Mouse (Mus musculus) skeletal muscle tissue, adult 2 months (tissue): ENCODE results near the gene Hoxa10.

Source experiments
- DNase-seq: peaks from one replicate; pipeline ENCODE4 v3.0.0-alpha.2; 2012; ENCODE audit warnings: low read depth, low spot score

Gene Hoxa10

DNA sequence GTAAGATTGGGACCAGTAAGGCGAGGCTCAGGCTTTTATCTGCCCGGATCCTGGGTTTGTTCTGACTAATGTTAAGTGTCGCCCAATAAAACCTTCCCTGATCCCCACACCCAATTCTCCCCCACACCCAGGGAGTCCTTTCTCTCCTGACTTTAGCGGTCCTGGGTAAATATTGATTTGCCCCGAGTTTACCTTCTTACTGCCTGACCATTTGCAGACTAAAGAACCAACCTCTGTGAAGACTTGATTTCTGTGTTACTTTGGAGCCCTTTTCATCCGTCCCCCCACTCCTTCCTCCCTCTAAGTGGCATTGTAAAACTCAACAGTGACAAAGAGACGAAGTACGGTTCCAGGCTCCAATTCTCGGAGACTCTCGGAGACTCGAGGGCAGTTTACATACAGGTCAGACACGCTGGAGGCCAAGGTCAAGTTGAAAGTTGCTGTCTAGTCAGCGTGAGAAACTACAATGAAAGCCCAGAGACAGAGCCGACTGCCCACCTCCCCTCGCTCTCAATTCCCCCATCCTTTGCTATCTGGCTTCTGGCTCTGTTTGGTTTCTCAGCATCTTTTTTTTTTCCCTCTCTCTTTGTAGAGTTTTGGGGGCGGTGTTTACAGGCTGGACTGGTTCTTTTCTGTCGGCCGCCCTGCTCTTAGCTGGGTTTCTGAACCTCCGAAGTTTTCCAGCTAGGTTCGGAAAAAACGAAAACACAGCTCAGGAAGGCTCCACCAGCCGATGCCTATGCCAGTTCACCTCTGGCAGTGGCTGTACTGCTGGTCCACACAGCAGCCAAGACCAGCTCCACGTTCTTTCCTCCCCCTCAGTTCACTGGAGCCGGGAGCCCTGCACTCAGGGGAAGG is 22.0 kb upstream of the Hoxa10 start:
- DNase-seq, result no peak

DNA sequence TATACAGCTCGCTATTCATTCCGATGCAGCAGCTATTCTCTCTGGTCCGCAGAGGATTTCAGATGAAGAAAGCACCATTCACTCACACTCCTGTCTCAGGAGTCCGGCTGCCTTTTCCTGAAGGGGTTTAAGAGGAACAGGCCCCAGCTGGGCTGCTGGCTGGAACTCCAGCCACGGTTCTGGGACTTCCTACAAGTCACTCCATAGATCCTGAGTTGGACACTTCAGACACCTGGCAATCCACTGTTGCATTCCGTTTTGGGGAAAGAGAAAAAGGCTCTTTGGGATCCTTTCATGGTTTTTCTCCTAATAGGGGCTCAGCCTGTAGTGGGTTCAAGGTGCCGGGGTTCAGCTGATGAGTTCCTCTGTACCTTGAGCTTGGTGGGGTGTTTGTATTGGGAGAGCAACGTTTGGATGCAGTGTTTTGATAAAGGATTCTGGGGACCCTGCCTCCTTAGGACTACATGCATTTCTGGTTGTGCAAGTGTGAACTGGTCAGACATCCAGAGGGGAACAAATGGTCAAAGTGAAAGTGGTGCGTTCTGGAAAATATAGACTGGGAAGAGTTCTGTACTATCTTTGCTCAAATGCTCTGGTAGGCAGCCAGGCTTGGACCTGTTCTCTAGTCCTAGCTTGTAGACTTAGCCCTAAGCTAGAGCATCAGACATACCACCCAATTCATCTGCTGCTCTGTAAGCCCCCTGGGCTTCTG is 21.3 kb upstream of the Hoxa10 start:
- DNase-seq, result no peak

DNA sequence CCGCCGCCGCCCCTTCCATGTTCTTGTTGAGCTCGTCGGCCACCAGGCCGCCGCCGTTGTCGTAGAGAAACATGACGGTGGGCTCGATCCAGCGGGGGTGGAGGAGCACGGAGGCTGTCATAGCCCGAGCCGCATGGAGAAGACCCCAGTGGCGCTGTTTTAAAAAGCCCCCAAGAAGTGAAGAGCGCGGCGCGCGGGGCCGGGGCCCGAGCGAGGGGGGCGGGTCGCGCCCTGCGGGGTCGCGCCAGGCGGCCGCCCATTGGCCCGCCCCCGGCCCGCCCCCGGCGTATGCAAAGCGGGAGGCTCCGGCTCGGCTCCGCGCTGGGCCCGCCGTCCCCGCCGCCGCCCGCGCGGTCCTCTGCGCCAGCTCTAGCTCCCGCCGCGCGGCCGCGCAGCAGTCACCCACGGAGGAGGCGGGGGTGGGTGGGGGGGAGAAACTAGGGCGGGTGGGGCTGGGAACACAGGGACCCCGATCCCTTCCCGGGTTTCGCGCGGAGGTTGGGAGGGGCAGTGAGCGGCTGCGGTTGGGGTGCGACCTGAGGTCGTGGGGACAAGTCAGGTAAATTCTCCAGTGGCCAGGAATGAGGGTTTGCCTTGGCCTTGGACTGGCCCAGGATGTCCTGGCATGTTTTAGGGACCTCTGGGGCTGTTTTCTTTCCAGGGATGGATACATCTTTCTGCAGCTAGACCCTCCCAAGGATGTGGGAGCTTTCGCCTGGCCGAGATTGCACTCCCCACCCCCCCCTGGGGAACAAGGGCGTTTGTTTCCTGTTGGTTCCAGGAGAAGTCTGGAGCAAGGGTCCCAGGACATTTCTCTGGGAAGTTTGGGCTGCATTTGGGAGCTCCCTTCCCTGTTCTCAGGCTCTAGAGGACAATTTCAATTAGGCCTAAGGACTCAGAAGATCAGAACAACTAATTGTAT is 20.3 kb upstream of the Hoxa10 start, which contains the start of gene Hoxa13:
Gene Hoxa13, minus strand, starts transcription at position 227 of the 922 bp plus-strand sequence.
- DNase-seq, result no peak

DNA sequence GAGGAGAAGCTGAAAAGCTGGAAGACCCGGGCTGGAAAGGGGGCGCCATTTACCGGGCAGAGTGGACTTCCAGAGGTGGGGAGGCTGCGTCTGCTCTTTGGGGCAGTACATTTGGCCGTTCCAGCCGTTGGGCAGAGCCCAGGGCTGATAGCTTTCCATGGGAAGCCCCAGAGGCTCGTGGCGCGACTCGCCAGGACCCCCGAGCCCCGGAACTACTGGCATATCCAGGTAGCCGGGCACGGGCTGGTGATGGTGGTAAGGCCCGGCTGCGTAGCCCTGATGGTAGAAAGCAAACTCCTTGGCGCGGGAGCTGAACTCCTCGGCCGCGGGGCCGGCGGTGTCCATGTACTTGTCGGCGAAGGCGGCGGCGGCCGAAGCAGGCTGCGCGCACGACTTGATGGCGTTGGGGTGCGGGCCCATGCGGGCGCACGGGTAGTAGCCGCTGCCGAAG is 19.2 kb upstream of the Hoxa10 start:
- DNase-seq, result no peak

- no peak for DNase-seq
These were observed 18.6 kb upstream of the Hoxa10 start for GRCm38 (mm10) chr6:52259081-52259790.

- peak; percentile 64 for DNase-seq
These were observed 16.3 kb upstream of the Hoxa10 start for GRCm38 (mm10) chr6:52256956-52257355.

GRCm38 (mm10) chr6:52253511-52254500 is 13.2 kb upstream of the Hoxa10 start:
- DNase-seq, result no peak

- DNase-seq, result no peak
These were observed 12.2 kb upstream of the Hoxa10 start for GRCm38 (mm10) chr6:52252775-52253376.

DNA sequence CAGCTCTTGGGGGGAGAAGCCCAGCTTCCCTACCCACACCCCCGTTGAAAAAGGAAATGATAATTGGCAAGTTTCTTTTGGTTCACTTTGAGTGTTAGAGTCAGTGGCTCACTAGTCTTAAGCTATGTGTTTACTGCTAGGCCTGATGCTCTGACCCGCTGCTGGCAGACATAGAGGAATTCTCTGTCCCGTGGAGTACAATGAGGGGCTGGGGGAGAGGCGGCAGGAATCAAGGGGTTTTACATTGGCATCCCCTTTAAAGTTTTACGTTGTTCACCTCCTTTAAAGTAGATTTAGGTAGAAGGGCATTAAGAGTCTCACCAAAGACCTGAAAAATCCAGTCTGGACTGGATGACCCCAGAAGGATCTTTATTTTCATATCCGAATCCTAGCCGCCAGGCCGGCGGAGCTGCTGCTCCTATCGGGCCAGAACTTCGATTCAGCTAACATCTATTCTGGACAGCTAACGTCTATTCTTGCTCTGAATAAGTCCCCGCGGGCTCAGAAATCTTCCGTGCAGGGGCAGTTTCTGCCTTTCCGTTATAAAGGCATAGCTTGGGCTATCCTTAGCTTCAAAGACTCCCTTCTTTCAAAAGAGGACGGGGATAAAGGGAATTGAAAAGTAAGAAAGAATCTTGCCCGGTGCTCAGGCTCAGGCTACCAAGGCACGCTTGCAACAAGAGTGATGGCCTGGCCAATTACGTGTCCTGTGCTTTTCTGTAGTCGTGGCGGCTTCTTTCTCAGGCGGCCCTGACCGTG is 11.5 kb upstream of the Hoxa10 start:
- no peak for DNase-seq

- no peak for DNase-seq
These were observed 10.7 kb upstream of the Hoxa10 start for GRCm38 (mm10) chr6:52251177-52251879.

DNA sequence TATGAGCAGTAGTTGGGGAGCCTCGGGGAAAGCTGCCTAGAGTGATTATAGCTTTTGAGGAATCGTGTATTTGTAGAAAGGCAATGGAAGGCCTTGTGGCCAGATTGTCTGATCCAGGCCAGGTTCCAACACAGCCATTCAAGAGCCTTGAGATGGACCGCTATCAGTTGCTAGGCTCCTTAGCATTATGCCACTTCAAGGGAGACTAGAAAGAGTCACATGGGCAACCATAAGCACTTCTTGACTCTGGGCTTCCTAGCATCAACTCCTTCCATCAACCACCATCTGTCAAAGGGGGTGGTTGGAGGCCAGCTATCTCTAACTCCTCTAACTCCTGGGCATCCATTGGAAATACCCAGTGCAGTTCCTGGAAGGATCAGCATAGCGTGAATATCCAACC is 9.2 kb upstream of the Hoxa10 start:
- DNase-seq, result no peak

- DNase-seq, result no peak
These were observed 8.7 kb upstream of the Hoxa10 start for GRCm38 (mm10) chr6:52249415-52249738.

DNA sequence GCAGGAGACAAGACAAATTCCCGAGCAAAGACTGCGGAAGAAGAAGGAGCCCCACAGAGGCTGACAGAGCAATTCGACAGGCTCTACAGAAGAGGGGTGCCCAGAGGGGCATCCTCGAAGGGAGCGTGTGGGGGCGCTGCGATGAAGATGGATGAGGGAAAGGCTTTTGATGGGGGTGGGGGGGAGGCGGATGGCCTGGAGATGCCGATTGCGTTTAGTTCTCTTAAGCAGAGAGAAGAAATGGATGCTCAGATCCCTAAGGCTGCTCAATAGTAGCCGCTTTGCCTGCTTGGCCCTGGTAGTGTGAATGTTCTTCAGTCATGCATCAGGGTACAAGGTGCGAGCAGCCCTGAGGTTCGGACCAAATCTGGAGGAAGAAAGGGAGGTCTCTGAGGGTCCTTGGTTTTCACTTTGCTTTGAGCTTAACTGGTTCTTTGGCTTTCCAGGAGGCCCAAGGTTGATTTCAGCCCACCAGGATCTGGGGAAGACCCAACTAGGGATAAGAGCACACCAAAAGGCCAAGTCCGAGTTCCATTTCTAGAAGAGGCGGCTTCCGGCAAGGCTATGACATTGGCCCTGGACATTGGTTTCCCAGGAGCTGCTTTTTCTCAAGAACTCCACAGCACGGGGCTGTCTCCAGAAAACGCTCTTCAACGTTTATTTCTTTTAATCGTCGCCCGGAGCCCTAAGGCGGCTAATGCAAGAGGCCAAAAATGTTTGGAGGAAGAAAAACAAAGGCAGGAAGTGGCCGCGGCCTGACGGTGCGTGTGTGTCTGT is 8.2 kb upstream of the Hoxa10 start:
- DNase-seq, result no peak

- no peak for DNase-seq
These were observed 7.3 kb upstream of the Hoxa10 start for GRCm38 (mm10) chr6:52247766-52248637.

GRCm38 (mm10) chr6:52246916-52247315 is 6.3 kb upstream of the Hoxa10 start:
- DNase-seq, result no peak

GRCm38 (mm10) chr6:52246403-52246803 is 5.7 kb upstream of the Hoxa10 start:
- no peak for DNase-seq
